Mouse (Mus musculus) ES-Bruce4 (cell line): Measurements from ENCODE around the gene Ranbp17.
"Not testable (repeated sequence)": the region's sequence is repeated elsewhere in the genome, so short reads cannot be mapped to it uniquely, and the experiment has no call there.

Experiments
- CTCF ChIP-seq: IDR thresholded peaks from one replicate; pipeline ENCODE4 v1.8.1; 2011; ENCODE audit warnings: low read depth, low read length
- EP300 ChIP-seq: IDR thresholded peaks from 2 replicates; pipeline ENCODE4 v1.6.1; 2011; ENCODE audit warnings: low read depth, low read length; ENCODE audit not compliant: insufficient read depth

DNA sequence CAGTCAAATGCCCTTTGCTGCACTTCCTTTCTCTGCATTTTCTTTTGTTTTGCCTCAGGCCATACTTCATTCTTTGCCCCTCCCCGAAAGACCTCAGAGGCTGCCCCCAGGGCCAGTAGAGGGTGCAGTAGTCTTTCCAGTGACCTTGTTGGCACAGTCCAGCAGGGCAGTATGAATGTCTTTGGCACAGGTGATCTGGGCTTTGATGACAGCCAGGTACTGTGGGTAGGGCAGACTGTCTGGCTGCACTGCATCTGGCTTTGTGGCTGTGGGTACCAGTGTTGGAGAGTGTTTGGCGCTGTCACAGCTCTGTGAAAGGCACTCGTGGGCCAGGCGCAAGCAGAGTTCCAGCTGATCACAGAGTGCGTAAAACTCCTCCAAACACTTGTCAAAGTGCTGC lies 85.8 kb downstream of the Ranbp17 start:
- not testable (repeated sequence) for TF ChIP-seq EP300, CTCF
